Mouse (Mus musculus) bone marrow, adult 2 months (tissue): ENCODE measurements around the gene Arhgap21.

Source experiments
- CTCF ChIP-seq: fragments of 200-500 bp; IDR thresholded peaks from 2 replicates; pipeline ENCODE4 v1.5.1; 2011; ENCODE audit warnings: low read length, control low read depth; ENCODE audit not compliant: control insufficient read depth, insufficient read depth
- POLR2A ChIP-seq: fragments of 200-500 bp; IDR thresholded peaks from 2 replicates; pipeline ENCODE4 v1.6.1; 2011; ENCODE audit warnings: low read depth, mild to moderate bottlenecking, control low read depth, low read length, borderline replicate concordance; ENCODE audit not compliant: control insufficient read depth

GRCm38 (mm10) chr2:20932748-20933313, 35.9 kb downstream of the Arhgap21 start:
- TF ChIP-seq CTCF (no peak), POLR2A (no peak)
